Mouse (Mus musculus) lung, postnatal 0 days (tissue): ENCODE data around the gene Itga3. TPM values are rescaled to one million over a fixed set of nuclear protein-coding genes. Genes with fewer than 3 reads are reported as not detected.
A peak's percentile ranks its signal among the peaks of the same experiment; 100 is the strongest.

Experiments
- ATAC-seq: fragments of 200-750 bp; cut with Nextera tagmentation; 2 replicates; pipeline ENCODE4 v1.8.0; 2017; ENCODE audit warnings: moderate library complexity
- DNase-seq: peaks from one replicate; pipeline ENCODE4 v3.0.0-alpha.2; 2016; ENCODE audit warnings: low spot score
- H3K27ac ChIP-seq: fragments of 300-500 bp; sonication (generic); 2 replicates; pipeline ENCODE4 v1.5.1; 2014; ENCODE audit warnings: antibody characterized with exemption, mild to moderate bottlenecking, low read length, mixed read lengths
- H3K27me3 ChIP-seq: fragments of 300-500 bp; sonication (generic); replicated peaks from 2 replicates; pipeline ENCODE4 v1.6.1; 2014; ENCODE audit warnings: low read length, mixed read lengths; ENCODE audit not compliant: insufficient read depth
- H3K36me3 ChIP-seq: fragments of 300-500 bp; sonication (generic); 2 replicates; pipeline ENCODE4 v1.6.1; 2014; ENCODE audit warnings: low read length, mixed read lengths; ENCODE audit not compliant: insufficient read depth
- H3K4me1 ChIP-seq: fragments of 300-500 bp; sonication (generic); 2 replicates; pipeline ENCODE4 v1.6.1; 2014; ENCODE audit warnings: antibody characterized with exemption, low read depth, low read length, mixed read lengths; ENCODE audit not compliant: insufficient read depth
- H3K4me2 ChIP-seq: fragments of 300-500 bp; sonication (generic); replicated peaks from 2 replicates; pipeline ENCODE4 v1.6.1; 2014; ENCODE audit warnings: low read depth, mild to moderate bottlenecking, low read length, moderate library complexity, mixed read lengths
- H3K4me3 ChIP-seq: fragments of 300-500 bp; sonication (generic); 2 replicates; pipeline ENCODE4 v1.5.1; 2014; ENCODE audit warnings: low read depth, low read length
- H3K9ac ChIP-seq: fragments of 300-500 bp; sonication (generic); replicated peaks from 2 replicates; pipeline ENCODE4 v1.6.1; 2014; ENCODE audit warnings: low read depth, mild to moderate bottlenecking
- H3K9me3 ChIP-seq: fragments of 300-500 bp; sonication (generic); 2 replicates; pipeline ENCODE4 v1.6.1; 2016; ENCODE audit warnings: low read length, mixed read lengths
- CTCF ChIP-seq: IDR thresholded peaks from 2 replicates; pipeline ENCODE4 v1.5.1; 2016; ENCODE audit warnings: antibody characterized with exemption, mild to moderate bottlenecking
- EP300 ChIP-seq: IDR thresholded peaks from 2 replicates; pipeline ENCODE4 v1.6.1; 2016; ENCODE audit warnings: antibody characterized with exemption, mild to moderate bottlenecking, control low read depth
- WGBS: fragments of 180-500 bp; shearing (Covaris S2); extraction: QIAGEN DNeasy Blood & Tissue Kit; methylation state at CpG from one replicate; pipeline ENCODE4 v1.1.7; 2014; 5-methylcytosine and 5-hydroxymethylcytosine counted together
- polyA plus RNA-seq: library from polyadenylated mRNA; unstranded; fragments of >200 nt; fragmentation: Nextera tagmentation; extraction: Ambion mirVana; gene quantifications from 2 replicates; pipeline ENCODE4 v1.2.1, GENCODE M21; 2015

The Itga3 gene
- polyA plus RNA-seq, 1 experiment from 2014 or later, result 44.3 TPM

- 41% methylated on average over 16 of the region's 16 CpGs for WGBS
- DNase-seq (peak; percentile 67), ATAC-seq (peak; percentile 89)
- H3K4me2 ChIP-seq, result no peak overlapping the region
- no peak overlapping the region for H3K4me3 ChIP-seq
- no peaks in the 10 kb centered on the region for H3K27me3 ChIP-seq
- H3K4me1 ChIP-seq, result peaks cover 16% of the 10 kb centered on the region
- TF ChIP-seq CTCF (no peak), EP300 (peak; percentile 89)
- H3K9ac ChIP-seq, result no peak overlapping the region
- H3K36me3 ChIP-seq, result no peaks in the 10 kb centered on the region
- H3K27ac ChIP-seq, result peak overlapping the region; percentile 67
- no peaks in the 10 kb centered on the region for H3K9me3 ChIP-seq
Measured at GRCm38 (mm10) chr11:95088857-95089779, 12.5 kb upstream of the Itga3 start.

- no peak for ATAC-seq
- peaks cover 16% of the 10 kb centered on the region for H3K4me1 ChIP-seq
- H3K9ac ChIP-seq, result no peak overlapping the region
- H3K4me2 ChIP-seq, result no peak overlapping the region
- H3K27me3 ChIP-seq, result no peaks in the 10 kb centered on the region
- no peak for TF ChIP-seq CTCF
- no peak for TF ChIP-seq EP300
- 53% methylated on average over 7 of the region's 7 CpGs for WGBS
- H3K9me3 ChIP-seq, result no peaks in the 10 kb centered on the region
- H3K27ac ChIP-seq, result peak overlapping the region; percentile 67
- H3K36me3 ChIP-seq, result no peaks in the 10 kb centered on the region
- no peak for DNase-seq
- H3K4me3 ChIP-seq, result no peak overlapping the region
Measured at GRCm38 (mm10) chr11:95088286-95088685, 11.7 kb upstream of the Itga3 start.

DNA sequence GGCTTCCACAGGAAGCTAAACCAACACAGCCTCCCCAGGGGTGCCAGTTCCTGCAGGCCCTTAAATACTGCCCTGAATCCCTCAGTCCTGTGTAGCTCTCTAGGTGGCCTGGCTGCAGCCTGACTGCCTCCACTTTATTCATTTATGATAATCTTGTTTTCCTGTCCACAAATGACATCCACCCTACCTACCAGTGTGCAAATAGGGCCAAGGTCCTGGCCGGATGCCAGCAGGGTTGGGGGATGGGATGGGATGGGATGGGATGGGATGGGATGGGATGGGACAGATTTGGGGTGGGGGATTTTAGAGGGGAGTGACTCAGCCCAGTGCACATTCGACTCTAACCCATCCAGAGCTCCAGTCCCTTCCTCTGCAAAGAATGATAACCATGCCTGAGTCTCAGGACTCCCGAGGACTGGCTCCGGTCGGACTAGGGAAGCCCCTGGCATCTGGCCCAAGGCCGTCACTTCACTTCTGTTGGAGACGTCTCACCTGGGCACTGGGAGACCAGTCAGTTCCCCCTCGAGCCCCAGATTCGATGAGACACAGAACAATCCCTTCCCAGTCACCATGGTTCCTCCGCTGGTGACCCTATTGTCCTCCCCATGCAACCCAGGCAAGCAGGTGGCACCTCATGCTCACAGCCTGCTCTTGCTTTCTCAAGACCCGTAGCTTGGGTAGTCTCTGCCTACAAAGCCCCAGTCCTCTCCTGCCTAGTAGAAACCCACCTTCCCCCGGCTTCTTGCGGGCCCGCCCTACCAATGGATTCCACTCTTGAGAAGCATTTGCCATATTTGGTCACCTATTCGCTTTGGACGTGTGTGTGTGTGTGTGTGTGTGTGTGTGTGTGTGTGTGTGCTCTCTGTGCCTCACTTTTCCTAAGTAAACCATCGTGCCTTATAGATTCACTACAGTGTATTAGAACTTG, 11.0 kb upstream of the Itga3 start:
- 35% methylated on average over 17 of the region's 17 CpGs for WGBS
- no peaks in the 10 kb centered on the region for H3K9me3 ChIP-seq
- peak overlapping the region; percentile 67 for H3K27ac ChIP-seq
- H3K36me3 ChIP-seq, result no peaks in the 10 kb centered on the region
- H3K27me3 ChIP-seq, result no peaks in the 10 kb centered on the region
- H3K4me2 ChIP-seq, result no peak overlapping the region
- no peak overlapping the region for H3K4me3 ChIP-seq
- DNase-seq, result no peak
- H3K9ac ChIP-seq, result no peak overlapping the region
- TF ChIP-seq EP300 (no peak), CTCF (no peak)
- peaks cover 16% of the 10 kb centered on the region for H3K4me1 ChIP-seq
- no peak for ATAC-seq

DNA sequence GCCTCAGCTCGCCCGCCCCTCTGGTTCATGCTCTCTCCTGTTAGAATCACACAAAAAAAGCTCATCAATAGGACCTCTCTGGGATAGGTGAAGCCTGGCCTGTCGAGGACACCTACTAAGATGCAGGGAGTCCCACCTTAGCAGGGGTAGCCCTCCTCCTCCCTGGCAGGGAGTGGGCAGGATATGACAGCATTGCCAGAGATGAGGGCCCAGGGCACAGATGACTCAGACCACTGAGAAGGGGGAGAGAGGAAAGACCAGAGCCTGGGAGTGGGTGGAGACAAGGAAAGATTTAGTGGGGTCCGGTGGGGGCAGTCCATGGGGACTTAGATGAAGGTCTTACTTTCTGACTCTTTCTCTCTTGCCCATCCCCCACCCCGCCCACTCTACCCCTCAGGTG, 9.6 kb upstream of the Itga3 start:
- WGBS, result 52% methylated on average over 5 of the region's 5 CpGs
- Histone ChIP-seq H3K4me2 (0 out of 2 replicates have a peak overlapping the region, but pooled peaks have one; percentile 8), H3K9ac (no peak overlapping the region), H3K27ac (peak overlapping the region; percentile 63; the same call in 1 of the 2 replicates), H3K9me3 (no peaks in the 10 kb centered on the region), H3K27me3 (no peaks in the 10 kb centered on the region), H3K4me3 (no peak overlapping the region), H3K4me1 (peaks cover 16% of the 10 kb centered on the region), H3K36me3 (no peaks in the 10 kb centered on the region)
- no peak for TF ChIP-seq CTCF
- no peak; the same call in 1 of the 2 replicates for TF ChIP-seq EP300
- ATAC-seq (peak; percentile 43), DNase-seq (peak; percentile 58)

- Histone ChIP-seq H3K4me2 (0 out of 2 replicates have a peak overlapping the region, but pooled peaks have one; percentile 8), H3K9ac (no peak overlapping the region), H3K27ac (peak overlapping the region; percentile 63), H3K36me3 (no peaks in the 10 kb centered on the region), H3K4me1 (peaks cover 18% of the 10 kb centered on the region), H3K4me3 (no peak overlapping the region), H3K9me3 (no peaks in the 10 kb centered on the region), H3K27me3 (no peaks in the 10 kb centered on the region)
- 10% methylated on average over 5 of the region's 5 CpGs for WGBS
- peak; percentile 48 for DNase-seq
- TF ChIP-seq EP300, result 0 out of 2 replicates have a peak, but pooled peaks have one; percentile 22
- TF ChIP-seq CTCF, result no peak
- no peak for ATAC-seq
Measured at GRCm38 (mm10) chr11:95085710-95086109, 9.1 kb upstream of the Itga3 start.

DNA sequence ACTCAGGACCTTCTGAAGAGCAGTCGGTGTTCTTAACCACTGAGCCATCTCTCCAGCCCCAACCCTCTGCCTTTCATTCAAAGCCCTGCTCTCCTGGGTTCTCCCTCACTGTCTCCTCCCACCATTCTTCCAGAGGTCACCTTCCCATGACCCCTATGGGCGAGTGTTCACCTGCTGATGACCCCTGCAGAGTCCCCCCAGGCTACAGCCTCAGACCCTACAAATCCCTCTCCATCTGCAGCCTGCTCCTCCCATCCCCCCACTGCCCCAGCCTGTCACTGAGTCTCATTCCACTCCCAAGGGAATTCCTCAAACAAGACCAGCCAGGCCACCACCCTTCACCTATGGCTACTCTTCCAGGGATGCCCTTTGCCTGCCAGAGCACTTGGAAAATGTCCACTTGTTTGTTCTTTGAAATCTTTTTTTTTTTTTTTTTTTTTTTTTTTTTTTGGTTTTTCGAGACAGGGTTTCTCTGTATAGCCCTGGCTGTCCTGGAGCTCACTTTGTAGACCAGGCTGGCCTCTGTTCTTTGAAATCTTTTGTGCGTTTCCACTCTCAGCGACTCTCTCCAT, 8.3 kb upstream of the Itga3 start:
- no peak for ATAC-seq
- 40% methylated on average over 5 of the region's 5 CpGs for WGBS

More for the DNA sequence above, 8.3 kb upstream of the Itga3 start:
- Histone ChIP-seq H3K27ac (no peak overlapping the region), H3K9ac (no peak overlapping the region), H3K4me2 (no peak overlapping the region), H3K4me1 (peaks cover 26% of the 10 kb centered on the region), H3K4me3 (no peak overlapping the region), H3K9me3 (no peaks in the 10 kb centered on the region), H3K27me3 (no peaks in the 10 kb centered on the region), H3K36me3 (no peaks in the 10 kb centered on the region)
- TF ChIP-seq EP300, result no peak
- no peak for TF ChIP-seq CTCF
- no peak for DNase-seq
